Mouse (Mus musculus): ENCODE measurements around the gene Hgd. TPM values are rescaled to one million over a fixed set of nuclear protein-coding genes. Genes with fewer than 3 reads are reported as not detected.

Gene Hgd
- polyA plus RNA-seq, 3 experiments from 2014 or later = not detected

GRCm38 (mm10) chr16:37581901-37582300, 1.9 kb downstream of the Hgd start:
- no peak for ATAC-seq

DNA sequence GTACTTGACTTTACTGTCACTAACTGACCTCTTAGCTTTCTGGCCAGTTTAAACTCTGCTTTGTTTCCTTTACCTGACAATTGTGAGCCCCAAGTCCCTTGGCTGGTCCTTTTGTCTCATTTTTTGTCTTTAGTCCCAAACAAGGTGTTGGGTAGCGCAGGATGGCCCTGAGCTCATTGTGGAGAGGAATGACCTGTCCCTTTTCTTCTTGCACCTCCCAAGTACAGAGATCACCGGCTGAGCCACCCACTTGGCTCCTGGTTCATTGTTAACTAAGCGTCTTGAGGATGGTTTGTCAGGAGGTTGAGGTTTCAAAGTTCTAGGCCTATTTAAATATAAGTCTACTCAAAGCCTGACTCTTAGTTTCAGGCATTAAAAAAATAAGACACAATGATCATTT, 3.4 kb downstream of the Hgd start:
- no peak for ATAC-seq

DNA sequence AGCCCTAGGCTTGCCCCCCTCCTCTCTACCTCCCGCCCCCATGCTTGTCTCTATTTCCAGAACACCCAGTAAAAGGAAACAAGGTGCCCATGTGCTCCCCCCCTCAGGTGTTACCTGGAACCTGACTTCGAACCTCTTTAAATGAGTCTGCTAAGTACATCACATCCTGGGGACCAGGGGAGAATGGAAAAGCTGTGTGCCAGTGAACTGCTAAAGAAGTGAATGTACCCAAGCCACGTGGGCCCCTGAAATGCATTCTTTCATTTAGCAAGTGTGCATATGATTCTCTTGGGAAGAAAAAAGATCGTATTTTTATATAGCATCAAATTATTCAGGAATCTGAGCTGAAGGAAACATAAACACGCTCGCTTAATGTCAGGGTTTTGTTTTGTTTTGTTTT, 3.8 kb downstream of the Hgd start:
- no peak for ATAC-seq

DNA sequence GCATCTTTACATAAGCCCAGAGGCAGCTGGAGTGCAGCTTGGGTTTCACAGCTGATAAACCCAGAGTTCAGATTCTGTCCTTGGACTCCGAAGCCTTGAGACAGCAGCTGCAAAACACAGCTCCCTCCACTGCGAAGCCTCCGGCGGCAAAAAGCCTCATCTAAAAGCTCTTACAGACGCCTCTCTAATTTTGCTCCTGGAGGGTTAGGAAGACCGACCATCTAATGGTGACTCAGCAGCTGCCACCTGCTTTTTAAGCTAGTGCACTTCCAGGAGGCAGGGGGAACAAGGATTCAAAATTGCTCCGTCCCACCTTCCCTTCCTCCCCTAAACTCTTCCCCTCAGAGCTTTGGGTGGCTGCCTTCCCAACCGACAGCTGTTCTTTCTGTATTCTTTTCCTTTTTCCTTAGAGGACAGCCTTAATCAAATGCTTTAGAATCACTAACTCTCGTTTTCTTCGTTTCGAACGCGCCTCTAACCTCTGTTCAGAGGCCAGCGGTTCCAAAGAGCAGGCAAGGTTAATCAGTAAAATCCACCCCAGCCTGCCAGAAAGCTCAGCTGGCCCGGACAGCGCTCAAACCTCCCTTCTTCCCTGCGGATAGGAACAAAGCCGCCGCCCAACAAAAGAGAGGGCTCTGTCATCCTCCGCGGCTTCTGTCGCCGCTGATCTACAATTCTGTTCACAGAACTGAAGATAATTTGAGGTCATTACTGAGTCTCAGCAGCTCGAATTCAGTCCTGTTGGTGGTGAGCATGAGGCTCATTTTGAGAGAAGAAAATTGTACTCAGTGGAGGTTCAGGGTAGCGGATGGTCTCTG, 4.5 kb downstream of the Hgd start:
- ATAC-seq = no peak

DNA sequence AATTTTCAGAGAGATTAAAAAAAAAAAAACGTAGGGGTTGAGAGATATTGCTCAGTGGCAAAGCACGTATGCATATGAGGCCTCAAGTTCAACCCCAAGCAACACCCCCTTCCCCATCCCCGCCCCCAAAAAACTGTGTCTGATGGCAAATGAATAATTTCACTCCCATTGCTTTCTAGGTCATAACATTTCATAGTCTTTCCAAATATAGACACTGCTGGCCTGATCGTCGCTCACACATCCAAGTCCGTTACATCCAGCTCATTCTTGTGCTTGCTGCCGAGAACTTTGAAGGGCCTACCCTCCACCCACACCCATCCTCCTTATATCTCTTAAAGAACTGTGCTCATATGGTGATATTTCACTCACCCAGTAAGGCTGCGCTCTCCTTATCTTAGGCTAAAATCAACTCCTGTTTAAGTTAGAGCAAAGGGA, 5.2 kb downstream of the Hgd start:
- ATAC-seq = no peak

- ATAC-seq = no peak
Measured at GRCm38 (mm10) chr16:37590921-37591320, 11.0 kb downstream of the Hgd start.

DNA sequence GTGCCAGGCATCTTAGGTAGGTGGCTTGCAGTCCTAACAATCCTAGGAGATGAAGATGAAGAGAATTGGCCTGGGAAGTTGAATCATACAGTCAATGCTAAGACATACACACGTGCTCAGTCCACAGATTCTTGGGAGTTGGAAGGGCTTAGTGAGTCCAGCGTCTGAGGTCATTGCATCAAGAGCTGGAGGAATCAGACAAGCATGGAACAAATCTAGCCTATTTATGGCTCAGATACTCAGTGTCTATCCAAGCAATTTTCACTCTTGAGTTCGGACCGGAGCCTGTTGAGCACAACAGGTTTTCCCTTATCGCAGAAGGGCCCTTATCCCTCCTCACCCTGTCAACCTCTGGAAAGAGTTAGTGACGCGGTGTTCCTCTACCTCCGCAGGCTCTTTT, 11.6 kb downstream of the Hgd start:
- ATAC-seq = no peak

GRCm38 (mm10) chr16:37597412-37597811, 17.5 kb downstream of the Hgd start:
- no peak for ATAC-seq

- ATAC-seq = no peak
Measured at GRCm38 (mm10) chr16:37598463-37598862, 18.5 kb downstream of the Hgd start.

DNA sequence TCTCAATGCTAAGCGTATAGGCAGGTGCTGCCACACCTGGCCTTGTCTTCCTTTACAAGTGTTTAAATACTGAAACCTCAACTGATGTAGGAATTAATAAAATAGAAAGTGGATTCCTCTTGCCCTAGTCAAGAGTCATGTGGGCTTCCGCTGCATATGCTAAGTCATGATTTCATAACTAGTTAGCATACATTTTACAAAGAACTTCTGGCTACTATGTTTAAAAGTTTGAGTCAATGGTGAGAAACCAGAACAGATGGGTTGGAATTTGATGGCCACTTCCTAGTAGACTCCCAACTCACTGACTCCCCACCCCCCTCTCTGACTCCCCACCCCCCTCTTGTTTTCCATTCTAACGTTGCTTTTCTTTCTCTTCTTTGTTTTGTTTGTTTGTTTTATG, 19.4 kb downstream of the Hgd start:
- ATAC-seq = no peak

DNA sequence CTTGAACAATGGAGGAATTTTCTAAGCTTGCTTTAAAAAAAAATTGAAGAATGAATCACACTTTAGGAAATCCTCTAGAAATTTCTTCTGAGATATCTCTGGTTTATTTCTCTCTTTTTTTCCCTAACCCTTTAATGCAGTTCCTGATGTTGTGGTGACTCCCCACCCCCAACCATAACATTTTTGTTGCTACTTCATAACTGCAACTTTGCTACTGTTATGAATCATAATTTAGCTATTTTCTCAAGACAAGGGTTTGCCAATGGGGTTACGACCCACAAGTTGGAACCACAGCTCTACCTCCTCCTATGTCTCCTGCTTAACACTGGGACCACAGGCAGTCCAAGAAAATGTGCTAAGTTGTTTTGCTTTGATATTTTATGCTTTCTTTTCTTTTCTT, 23.5 kb downstream of the Hgd start:
- no peak for ATAC-seq

- no peak for ATAC-seq
Measured at GRCm38 (mm10) chr16:37604243-37604642, 24.3 kb downstream of the Hgd start.

DNA sequence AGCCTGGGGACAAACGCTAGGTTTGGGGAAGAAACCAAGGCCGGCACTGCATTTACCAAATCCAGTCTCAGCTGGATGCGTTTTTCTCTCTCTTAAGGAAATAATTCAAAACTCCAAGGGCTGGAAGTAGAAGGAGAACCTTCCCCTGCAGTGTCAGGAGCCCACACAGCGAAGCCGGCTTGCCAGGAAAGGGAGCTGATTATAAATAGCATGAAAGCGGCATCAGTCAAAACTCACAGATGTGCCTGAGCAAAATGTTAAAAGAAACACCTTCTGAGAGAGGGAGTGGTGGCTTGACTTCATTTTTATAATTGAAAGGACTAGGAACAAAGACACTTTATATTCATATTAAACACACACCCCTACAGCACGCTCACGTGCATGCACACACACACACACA, 30.4 kb downstream of the Hgd start:
- ATAC-seq = no peak

DNA sequence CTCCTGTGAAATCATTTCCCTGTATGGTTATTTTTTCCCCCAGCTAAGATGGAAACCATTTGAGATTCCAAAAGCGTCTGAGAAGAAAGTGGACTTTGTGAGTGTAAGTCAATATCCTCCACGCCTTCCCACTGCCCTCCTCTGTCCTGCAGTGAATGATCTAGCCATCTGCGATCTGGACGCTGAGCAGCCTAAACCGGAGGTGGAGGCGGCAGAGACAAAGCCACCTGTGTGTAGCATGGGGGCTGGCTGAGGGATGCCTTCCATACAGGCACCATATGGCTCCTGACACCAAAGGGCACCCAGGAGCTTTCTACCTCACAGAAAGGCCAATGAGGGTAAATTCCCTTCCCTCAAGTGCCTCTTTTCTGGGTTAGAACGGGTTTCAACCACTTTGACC, 31.1 kb downstream of the Hgd start:
- ATAC-seq = no peak

DNA sequence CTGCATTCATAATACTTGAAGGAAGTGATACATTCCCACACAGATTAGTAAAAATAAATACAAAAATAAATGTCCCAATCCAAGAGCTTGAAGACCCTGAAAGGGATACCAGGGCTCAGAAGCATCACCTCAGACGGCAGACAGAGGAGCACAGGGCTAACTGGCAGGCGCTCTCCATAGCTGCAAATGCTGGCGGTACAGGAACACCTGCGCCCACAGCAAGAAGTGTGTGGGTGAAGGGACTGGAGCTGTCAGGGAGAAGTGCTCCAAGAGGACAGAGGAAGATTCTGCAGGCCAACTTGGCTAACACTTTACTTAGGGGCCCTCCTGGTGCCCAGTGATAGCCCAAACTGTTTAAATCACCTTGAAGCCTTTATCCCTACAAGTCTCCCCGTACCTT, 32.1 kb downstream of the Hgd start:
- no peak for ATAC-seq

- ATAC-seq = no peak
Measured at GRCm38 (mm10) chr16:37614540-37614939, 34.6 kb downstream of the Hgd start.

GRCm38 (mm10) chr16:37615429-37615828, 35.5 kb downstream of the Hgd start:
- ATAC-seq = no peak

DNA sequence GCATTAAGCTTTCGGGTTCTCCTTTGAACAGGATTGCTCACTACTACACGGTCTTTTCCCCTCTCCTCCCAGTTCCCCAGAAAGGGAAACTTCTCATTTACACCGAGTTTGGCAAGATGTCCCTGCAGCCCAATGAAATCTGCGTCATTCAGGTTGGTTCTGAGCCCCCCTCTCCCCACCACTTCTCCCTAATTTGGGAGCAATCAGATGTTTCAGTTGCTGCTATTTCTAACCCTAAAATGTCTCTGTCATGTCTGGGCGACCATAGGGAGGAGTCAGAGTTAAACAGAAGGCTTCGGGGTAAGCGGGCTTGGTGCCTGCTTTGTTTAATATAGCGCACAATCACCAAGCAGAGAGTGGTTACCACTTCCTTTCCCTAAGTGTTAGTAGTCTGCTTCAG, 36.2 kb downstream of the Hgd start:
- ATAC-seq = no peak

GRCm38 (mm10) chr16:37617695-37618094, 37.7 kb downstream of the Hgd start:
- no peak for ATAC-seq

DNA sequence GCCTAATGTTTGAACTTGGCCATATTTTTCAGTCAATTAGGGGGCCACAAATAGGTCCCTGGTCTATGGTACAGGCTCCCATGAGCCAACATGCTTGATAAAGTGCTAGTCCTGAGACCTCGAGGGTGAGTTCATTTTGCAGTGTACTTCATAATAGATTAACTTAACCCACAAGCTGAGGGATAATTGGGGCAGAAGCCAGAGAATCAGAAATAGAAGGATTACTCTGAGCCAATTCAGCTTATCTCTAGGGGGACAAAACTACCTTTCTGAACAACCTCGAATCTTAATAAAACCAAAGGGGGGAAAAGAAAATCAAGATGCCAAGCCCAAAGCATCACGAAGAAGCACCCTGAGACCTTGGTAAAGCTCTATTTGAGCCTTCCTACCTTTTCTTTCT, 42.5 kb downstream of the Hgd start:
- ATAC-seq = no peak

DNA sequence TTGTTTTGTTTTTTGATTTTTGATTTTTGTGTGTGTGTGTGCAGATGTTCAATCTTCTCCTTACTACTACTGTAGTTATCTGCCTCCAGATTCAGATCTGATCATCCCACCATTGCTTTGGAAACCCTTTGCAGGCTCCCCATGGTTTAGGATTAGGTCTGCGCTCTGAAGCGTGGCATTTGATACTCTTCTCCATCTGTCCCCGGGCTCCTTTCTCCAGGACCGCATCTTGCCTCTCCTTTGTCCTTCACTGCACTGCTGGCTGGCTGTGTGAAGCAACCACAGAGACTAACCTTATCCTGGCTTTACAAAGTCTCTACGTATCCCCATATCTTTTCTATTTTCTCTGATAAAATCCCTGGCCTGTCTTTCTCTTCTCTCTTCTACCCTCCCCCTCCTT, 43.0 kb downstream of the Hgd start:
- no peak for ATAC-seq

DNA sequence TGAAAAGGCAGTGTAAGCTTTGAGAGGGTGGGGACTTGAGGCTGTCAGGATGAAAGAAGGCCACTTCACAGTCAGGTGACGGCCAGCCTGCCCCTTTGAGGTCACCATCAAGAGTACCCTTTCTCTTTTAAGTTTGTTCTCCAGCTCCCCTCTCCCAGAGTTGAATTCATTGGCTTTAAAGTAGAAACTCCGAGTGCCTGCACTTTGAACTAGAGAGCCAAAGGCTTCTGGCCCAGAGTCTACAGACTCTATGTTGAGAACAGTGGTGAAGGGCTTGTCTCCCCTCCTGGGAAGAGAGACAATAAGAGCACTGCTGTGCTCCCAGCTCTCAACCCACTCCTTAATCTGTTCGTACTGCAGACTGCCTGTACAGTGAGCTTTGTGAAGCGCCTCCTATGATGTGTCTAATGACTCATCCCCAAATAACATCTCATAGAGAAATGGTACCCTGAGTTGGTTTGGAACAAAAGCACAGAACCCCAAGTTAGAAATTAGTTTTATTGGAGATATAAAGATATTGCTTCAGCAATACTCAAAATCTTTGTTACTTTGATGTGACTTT, 46.5 kb downstream of the Hgd start:
- ATAC-seq = no peak

DNA sequence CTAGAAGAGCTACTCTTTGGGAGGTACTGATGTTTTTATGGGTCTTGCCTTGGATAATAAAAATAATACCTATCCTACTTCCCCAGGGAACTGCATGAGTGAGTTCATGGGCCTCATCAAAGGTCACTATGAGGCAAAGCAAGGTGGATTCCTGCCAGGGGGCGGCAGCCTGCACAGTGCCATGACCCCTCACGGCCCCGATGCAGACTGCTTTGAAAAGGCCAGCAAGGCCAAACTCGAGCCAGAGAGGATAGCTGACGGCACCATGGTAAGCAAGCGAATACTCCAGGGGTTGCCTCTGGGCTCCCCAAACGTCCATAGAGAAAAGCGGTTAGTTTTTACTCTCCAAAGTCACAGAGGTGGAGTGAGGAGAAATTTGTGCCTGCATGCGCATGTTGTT, 48.4 kb downstream of the Hgd start:
- no peak for ATAC-seq

- no peak for ATAC-seq
Measured at GRCm38 (mm10) chr16:37629011-37629410, 49.1 kb downstream of the Hgd start.

- no peak for ATAC-seq
Measured at GRCm38 (mm10) chr16:37634578-37634977, 54.6 kb downstream of the Hgd start.

Measured in inflammation-experienced regulatory T-cells, adult 6 months (primary cell).